In genomic region chr15:101453093-101453736, GRCm38 (mm10) we compare ENCODE assay signal across 8 mouse cellular contexts. TPM values are rescaled to one million over a fixed set of nuclear protein-coding genes. Genes with fewer than 3 reads are reported as not detected.
DNase-seq lines count a peak whose midpoint lies in the region; ATAC-seq and TF ChIP-seq lines count a peak whose summit lies in the region.

No protein-coding gene starts in this region.

- ATAC-seq in inflammation-experienced regulatory T-cells, adult 6 months = peak; percentile 38
- ATAC-seq in megakaryocyte, adult 5-6 weeks (ENCODE audit: poor library complexity, severe bottlenecking) = peak; percentile 94

- H3K27ac ChIP-seq in cortical plate, adult 2 months (ENCODE audit: insufficient read depth, low read length) = no peak overlapping the region
- no peak overlapping the region for H3K27ac ChIP-seq in left cerebral cortex, adult 2 months

- H3K4me3 ChIP-seq in cortical plate, adult 2 months (ENCODE audit: insufficient read depth, low read length) = no peak overlapping the region
- H3K4me3 ChIP-seq in left cerebral cortex, adult 2 months = no peak overlapping the region

- H3K4me1 ChIP-seq in cortical plate, adult 2 months (ENCODE audit: control insufficient read depth, insufficient read depth, low read length) = no peaks in the 10 kb centered on the region

- intact Hi-C loops in gastrocnemius, postnatal 36 days (cut with DNase I) = loop anchor here (1.0 kb wide), 1 partner anchor 111 kb away; no protein-coding TSS in a partner anchor
- intact Hi-C loops in left cerebral cortex, adult 2 months (cut with DNase I) = loop anchor here (2.0 kb wide), 1 partner anchor 112 kb away; no protein-coding TSS in a partner anchor

- TF ChIP-seq POLR2A in cortical plate, adult 2 months (IDR thresholded peaks at IDR 0.05; ENCODE audit: extremely low read depth, insufficient read depth, low read length) = no peak

- peak; percentile 80 for DNase-seq in adrenal gland, adult 2 months
- DNase-seq in gastrocnemius, postnatal 36 days = peak; percentile 72 to 74
- DNase-seq in left cerebral cortex, adult 2 months (ENCODE audit: extremely low spot score in 1 of 2, low spot score in 2 of 2) = peak; percentile 77
- DNase-seq in right cerebral cortex, postnatal 25 days = peak; percentile 56
- peak; percentile 54 for DNase-seq in yolk sac, embryonic 10.5 days (ENCODE audit: low spot score)

- TF ChIP-seq CTCF in cortical plate, adult 2 months (IDR thresholded peaks at IDR 0.05; ENCODE audit: extremely low read depth, insufficient read depth, low read length) = peak; percentile 54
- TF ChIP-seq CTCF in left cerebral cortex, adult 2 months (IDR thresholded peaks at IDR 0.05) = peak; percentile 85

RNA-seq across cellular contexts. Expression of gene Krt88, which starts 5.7 kb away (rescaled TPM):
- total RNA-seq in adrenal gland, adult 2 months (2021) = not detected
- polyA plus RNA-seq in adrenal gland, adult 2 months (2012; rRNA removed) = not detected in 2 replicates
- 0.13 TPM in 1 of 2 replicates, not detected in the other for polyA plus RNA-seq in cortical plate, adult 2 months (2012; rRNA removed)
- not detected for total RNA-seq in gastrocnemius, postnatal 36 days (2021)
- not detected for polyA plus RNA-seq in inflammation-experienced regulatory T-cells, adult 6 months (2017; shearing (Covaris generic))
- not detected for total RNA-seq in left cerebral cortex, adult 2 months (2021)
- total RNA-seq in megakaryocyte, adult 5-6 weeks (2015) = not detected in 2 replicates
- not detected in 2 replicates for total RNA-seq in megakaryocyte, adult 5-6 weeks (2017)

RNA-seq across cellular contexts. Expression of gene Krt81, which starts 10.3 kb away (rescaled TPM):
- total RNA-seq in adrenal gland, adult 2 months (2021) = not detected
- polyA plus RNA-seq in adrenal gland, adult 2 months (2012; rRNA removed) = not detected in 2 replicates
- polyA plus RNA-seq in cortical plate, adult 2 months (2012; rRNA removed) = not detected in 2 replicates
- not detected for total RNA-seq in gastrocnemius, postnatal 36 days (2021)
- not detected for polyA plus RNA-seq in inflammation-experienced regulatory T-cells, adult 6 months (2017; shearing (Covaris generic))
- not detected for total RNA-seq in left cerebral cortex, adult 2 months (2021)
- 0.18 TPM in 1 of 2 replicates, not detected in the other for total RNA-seq in megakaryocyte, adult 5-6 weeks (2015)
- total RNA-seq in megakaryocyte, adult 5-6 weeks (2017) = not detected in 2 replicates

RNA-seq across cellular contexts. Expression of gene Krt87, which starts 14.6 kb away (rescaled TPM):
- total RNA-seq in adrenal gland, adult 2 months (2021) = not detected
- polyA plus RNA-seq in adrenal gland, adult 2 months (2012; rRNA removed) = 0.04 TPM in 1 of 2 replicates, not detected in the other
- polyA plus RNA-seq in cortical plate, adult 2 months (2012; rRNA removed) = 0.09 TPM in 1 of 2 replicates, not detected in the other
- total RNA-seq in gastrocnemius, postnatal 36 days (2021) = not detected
- polyA plus RNA-seq in inflammation-experienced regulatory T-cells, adult 6 months (2017; shearing (Covaris generic)) = 1 to 10 TPM in 1 of 3 experiments, under 1 TPM in 2; 0.36 to 1.6 (median 0.87) TPM
- under 1 TPM in 1 of 2 experiments, not detected in 1; 0.14 TPM for total RNA-seq in left cerebral cortex, adult 2 months (2021)
- not detected in 2 replicates for total RNA-seq in megakaryocyte, adult 5-6 weeks (2015)
- total RNA-seq in megakaryocyte, adult 5-6 weeks (2017) = not detected in 2 replicates

RNA-seq across cellular contexts. Expression of gene Krt86, which starts 20.1 kb away (rescaled TPM):
- not detected for total RNA-seq in adrenal gland, adult 2 months (2021)
- polyA plus RNA-seq in adrenal gland, adult 2 months (2012; rRNA removed) = not detected in 2 replicates
- not detected in 2 replicates for polyA plus RNA-seq in cortical plate, adult 2 months (2012; rRNA removed)
- not detected for total RNA-seq in gastrocnemius, postnatal 36 days (2021)
- polyA plus RNA-seq in inflammation-experienced regulatory T-cells, adult 6 months (2017; shearing (Covaris generic)) = under 1 TPM in 1 of 3 experiments, not detected in 2; 0.21 TPM
- not detected for total RNA-seq in left cerebral cortex, adult 2 months (2021)
- total RNA-seq in megakaryocyte, adult 5-6 weeks (2015) = 0.33 and 1.4 TPM in 2 replicates
- total RNA-seq in megakaryocyte, adult 5-6 weeks (2017) = 0.59 and 0.81 TPM in 2 replicates

RNA-seq across cellular contexts. Expression of gene Krt83, which starts 38.1 kb away (rescaled TPM):
- total RNA-seq in adrenal gland, adult 2 months (2021) = not detected
- polyA plus RNA-seq in adrenal gland, adult 2 months (2012; rRNA removed) = 0.12 TPM in 1 of 2 replicates, not detected in the other
- not detected in 2 replicates for polyA plus RNA-seq in cortical plate, adult 2 months (2012; rRNA removed)
- total RNA-seq in gastrocnemius, postnatal 36 days (2021) = not detected
- 10 to 100 TPM in 2 of 3 experiments, 1 to 10 TPM in 1; 5.2 to 26.1 (median 13.0) TPM for polyA plus RNA-seq in inflammation-experienced regulatory T-cells, adult 6 months (2017; shearing (Covaris generic))
- total RNA-seq in left cerebral cortex, adult 2 months (2021) = not detected
- total RNA-seq in megakaryocyte, adult 5-6 weeks (2015) = 1.5 and 2.5 TPM in 2 replicates
- 0.73 and 1.1 TPM in 2 replicates for total RNA-seq in megakaryocyte, adult 5-6 weeks (2017)
